Mouse (Mus musculus) hindbrain, embryonic 12.5 days (tissue): Measurements from ENCODE around the gene Trnau1ap. TPM values are rescaled to one million over a fixed set of nuclear protein-coding genes. Genes with fewer than 3 reads are reported as not detected.
A peak's percentile ranks its signal among the peaks of the same experiment; 100 is the strongest.
"Not testable (repeated sequence)": the region's sequence is repeated elsewhere in the genome, so short reads cannot be mapped to it uniquely, and the experiment has no call there.

Source experiments
- ATAC-seq: fragments of 200-750 bp; cut with Nextera tagmentation; 2 replicates; pipeline ENCODE4 v1.8.0; 2017; ENCODE audit warnings: moderate TSS enrichment; ENCODE audit not compliant: low FRiP score
- H3K27ac ChIP-seq: fragments of 300-500 bp; sonication (generic); 2 replicates; pipeline ENCODE4 v1.5.1; 2016; ENCODE audit warnings: mild to moderate bottlenecking
- H3K27me3 ChIP-seq: fragments of 300-500 bp; sonication (generic); 2 replicates; pipeline ENCODE4 v1.6.1; 2016; ENCODE audit warnings: mild to moderate bottlenecking
- H3K36me3 ChIP-seq: fragments of 300-500 bp; sonication (generic); 2 replicates; pipeline ENCODE4 v1.6.1; 2016; ENCODE audit warnings: mild to moderate bottlenecking
- H3K4me1 ChIP-seq: fragments of 300-500 bp; sonication (generic); 2 replicates; pipeline ENCODE4 v1.6.1; 2016
- H3K4me2 ChIP-seq: fragments of 300-500 bp; sonication (generic); replicated peaks from 2 replicates; pipeline ENCODE4 v1.6.1; 2016; ENCODE audit warnings: mild to moderate bottlenecking
- H3K4me3 ChIP-seq: fragments of 300-500 bp; sonication (generic); 2 replicates; pipeline ENCODE4 v1.5.1; 2016; ENCODE audit warnings: mild to moderate bottlenecking
- H3K9ac ChIP-seq: fragments of 300-500 bp; sonication (generic); 2 replicates; pipeline ENCODE4 v1.6.1; 2016; ENCODE audit warnings: mild to moderate bottlenecking, moderate library complexity
- H3K9me3 ChIP-seq: fragments of 300-500 bp; sonication (generic); replicated peaks from 2 replicates; pipeline ENCODE4 v1.6.1; 2016; ENCODE audit warnings: mild to moderate bottlenecking
- WGBS: fragments of 180-500 bp; shearing (Covaris S2); methylation state at CpG from one replicate; pipeline ENCODE4 v1.1.7; 2016; 5-methylcytosine and 5-hydroxymethylcytosine counted together
- polyA plus RNA-seq: library from polyadenylated mRNA; unstranded; fragments of >200 nt; fragmentation: Nextera tagmentation; extraction: Ambion mirVana; gene quantifications from 2 replicates; pipeline ENCODE4 v1.2.1, GENCODE M21; 2016

Trnau1ap gene
- polyA plus RNA-seq, 1 experiment from 2014 or later: 80.1 TPM

- H3K4me1 ChIP-seq: peaks cover 15% of the 10 kb centered on the region
- no peaks in the 10 kb centered on the region for H3K27me3 ChIP-seq
- no peak overlapping the region for H3K4me3 ChIP-seq
- 83% methylated on average over 8 of the region's 8 CpGs for WGBS
- no peaks in the 10 kb centered on the region for H3K9me3 ChIP-seq
- H3K27ac ChIP-seq: no peak overlapping the region
- H3K4me2 ChIP-seq: no peak overlapping the region
- no peak overlapping the region for H3K9ac ChIP-seq
- peaks cover 6% of the 10 kb centered on the region for H3K36me3 ChIP-seq
- no peak for ATAC-seq
These were observed 24.1 kb downstream of the Trnau1ap start for GRCm38 (mm10) chr4:132305276-132305675.

GRCm38 (mm10) chr4:132303484-132303883, 25.9 kb downstream of the Trnau1ap start:
- ATAC-seq: not testable (repeated sequence)

DNA sequence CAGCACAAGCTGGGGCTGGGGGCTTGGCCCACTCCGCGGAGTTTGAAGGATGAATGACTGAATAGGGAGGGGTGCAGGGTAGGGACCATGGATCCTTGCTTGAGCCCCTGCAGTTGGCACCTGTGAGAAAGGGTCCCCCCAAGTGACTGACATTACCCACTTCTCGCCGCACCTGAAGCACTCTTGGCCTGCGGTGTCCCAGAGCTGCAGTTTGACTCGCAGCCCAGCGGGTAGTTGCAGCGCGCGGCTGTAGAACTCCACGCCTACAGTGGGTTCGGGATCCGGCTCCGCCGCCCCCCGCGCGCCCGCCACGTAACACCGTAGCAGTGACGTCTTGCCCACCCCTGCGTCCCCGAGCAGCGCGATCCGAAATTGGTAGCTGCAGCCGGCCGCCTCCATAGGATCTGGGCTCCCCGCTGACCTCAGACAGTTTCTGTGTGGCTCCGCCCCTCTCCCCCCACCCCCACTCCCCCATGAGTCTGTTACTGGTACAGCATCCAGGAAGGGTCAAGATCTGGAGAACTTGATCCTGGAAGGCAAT, 26.3 kb downstream of the Trnau1ap start, which contains the start of gene Rab42:
Gene Rab42 (minus strand): TSS at position 447 of the 541 bp plus-strand sequence.
- ATAC-seq: peak; percentile 56; the same call in 1 of the 2 replicates
- H3K27me3 ChIP-seq: no peaks in the 10 kb centered on the region
- H3K9ac ChIP-seq: peak within 1 kb of the TSS; percentile 56
- H3K4me1 ChIP-seq: peaks cover 6% of the 10 kb centered on the region; the same call in 1 of the 2 replicates
- H3K4me2 ChIP-seq: peak within 1 kb of the TSS; percentile 64
- no peak within 1 kb of the TSS for H3K27ac ChIP-seq
- no peaks in the 10 kb centered on the region for H3K36me3 ChIP-seq
- H3K4me3 ChIP-seq: peak within 1 kb of the TSS; percentile 43
- 3% methylated on average over 31 of the region's 31 CpGs for WGBS
- H3K9me3 ChIP-seq: no peaks in the 10 kb centered on the region

More at GRCm38 (mm10) chr4:132303484-132303883, 25.9 kb downstream of the Trnau1ap start:
- not testable (repeated sequence) for H3K4me1 ChIP-seq, H3K36me3 ChIP-seq, H3K9me3 ChIP-seq, H3K27me3 ChIP-seq, H3K27ac ChIP-seq
- WGBS: 49% methylated on average over 6 of the region's 6 CpGs
- Histone ChIP-seq H3K4me3 (peak overlapping the region; percentile 43), H3K4me2 (peak overlapping the region; percentile 64), H3K9ac (peak overlapping the region; percentile 56)

- Histone ChIP-seq H3K4me3 (peak overlapping the region; percentile 43), H3K9me3 (no peaks in the 10 kb centered on the region), H3K9ac (peak overlapping the region; percentile 56; the same call in 1 of the 2 replicates), H3K4me2 (peak overlapping the region; percentile 64), H3K4me1 (peaks cover 6% of the 10 kb centered on the region; the same call in 1 of the 2 replicates), H3K27me3 (no peaks in the 10 kb centered on the region), H3K36me3 (no peaks in the 10 kb centered on the region), H3K27ac (no peak overlapping the region)
- WGBS: 69% methylated on average over 16 of the region's 16 CpGs
- ATAC-seq: no peak
These were observed 27.1 kb downstream of the Trnau1ap start for GRCm38 (mm10) chr4:132301965-132302938.

GRCm38 (mm10) chr4:132301486-132301885, 27.9 kb downstream of the Trnau1ap start:
- H3K4me1 ChIP-seq: peaks cover 6% of the 10 kb centered on the region; the same call in 1 of the 2 replicates

DNA sequence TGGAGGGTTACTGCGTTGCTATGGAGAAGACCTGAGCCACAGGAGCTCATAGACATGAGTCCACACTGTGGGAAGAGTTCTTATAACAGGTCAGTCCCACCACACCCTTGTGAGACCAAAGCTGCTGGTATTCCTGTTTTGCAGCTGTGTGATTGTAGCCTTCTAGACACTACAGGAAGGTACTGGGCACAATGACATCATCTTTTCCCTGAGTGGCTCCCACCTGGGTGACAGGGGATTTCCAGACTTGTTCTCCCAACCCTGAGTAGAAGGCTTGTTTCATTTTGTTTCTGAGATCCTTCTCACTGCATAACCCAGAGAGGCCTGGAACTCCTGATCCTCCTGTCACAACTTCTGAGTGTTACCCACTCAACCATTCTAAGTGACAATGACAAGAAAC, 29.5 kb downstream of the Trnau1ap start:
- H3K4me2 ChIP-seq: no peak overlapping the region
- H3K4me3 ChIP-seq: no peak overlapping the region
- H3K9me3 ChIP-seq: no peaks in the 10 kb centered on the region
- H3K36me3 ChIP-seq: no peaks in the 10 kb centered on the region
- no peak overlapping the region for H3K9ac ChIP-seq
- H3K4me1 ChIP-seq: peaks cover 6% of the 10 kb centered on the region; the same call in 1 of the 2 replicates
- 93% methylated on average over 1 of the region's 1 CpGs for WGBS
- H3K27me3 ChIP-seq: no peaks in the 10 kb centered on the region
- no peak overlapping the region for H3K27ac ChIP-seq
- ATAC-seq: no peak

More at GRCm38 (mm10) chr4:132301486-132301885, 27.9 kb downstream of the Trnau1ap start:
- Histone ChIP-seq H3K4me3 (no peak overlapping the region), H3K9me3 (no peaks in the 10 kb centered on the region), H3K27ac (no peak overlapping the region), H3K27me3 (no peaks in the 10 kb centered on the region), H3K36me3 (no peaks in the 10 kb centered on the region), H3K4me2 (no peak overlapping the region), H3K9ac (no peak overlapping the region)
- no peak for ATAC-seq
- WGBS: 86% methylated on average over 6 of the region's 6 CpGs

DNA sequence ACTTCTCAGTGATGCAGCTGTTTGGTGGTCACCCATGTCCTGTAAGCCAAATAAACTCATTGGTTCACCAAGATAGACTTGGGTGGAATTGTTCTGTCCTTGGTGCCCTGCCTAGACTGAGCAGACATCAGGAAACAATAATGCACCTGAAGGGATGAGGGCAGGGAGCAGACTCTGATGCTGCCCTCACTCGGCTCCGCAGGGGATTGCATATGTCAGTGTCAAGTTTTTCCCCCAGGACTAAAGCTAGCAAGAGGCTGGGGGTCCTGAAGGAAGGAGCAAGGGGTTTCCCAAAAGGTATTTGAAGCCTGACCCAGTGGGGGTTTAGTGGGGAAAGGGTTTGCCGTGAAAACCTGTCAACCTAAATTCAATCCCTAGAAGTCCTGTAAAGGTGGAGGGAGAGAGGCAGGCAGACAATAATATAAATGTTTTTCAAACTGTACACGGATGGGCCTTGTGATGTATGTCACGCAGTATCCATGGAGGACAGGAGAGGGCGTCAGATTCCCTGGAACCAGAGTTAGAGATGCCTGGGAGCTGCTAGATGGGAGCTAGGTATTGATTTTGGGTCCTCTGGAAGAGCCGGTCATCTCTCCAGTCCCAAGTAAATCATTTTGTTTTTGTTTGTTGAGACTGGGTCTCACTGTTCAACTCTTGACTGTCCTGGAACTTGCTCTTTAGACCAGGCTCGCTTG, 33.5 kb downstream of the Trnau1ap start:
- ATAC-seq: no peak
- Histone ChIP-seq H3K27me3 (no peaks in the 10 kb centered on the region), H3K9me3 (no peaks in the 10 kb centered on the region), H3K9ac (no peak overlapping the region), H3K36me3 (peaks cover 31% of the 10 kb centered on the region), H3K4me3 (no peak overlapping the region), H3K27ac (no peak overlapping the region), H3K4me1 (no peaks in the 10 kb centered on the region), H3K4me2 (no peak overlapping the region)
- WGBS: 47% methylated on average over 8 of the region's 8 CpGs

- Histone ChIP-seq H3K27ac (no peak overlapping the region), H3K4me1 (no peaks in the 10 kb centered on the region), H3K9ac (no peak overlapping the region), H3K9me3 (no peaks in the 10 kb centered on the region), H3K4me2 (no peak overlapping the region), H3K27me3 (no peaks in the 10 kb centered on the region), H3K36me3 (peaks cover 44% of the 10 kb centered on the region), H3K4me3 (no peak overlapping the region)
- no peak for ATAC-seq
- 90% methylated on average over 7 of the region's 7 CpGs for WGBS
These were observed 35.6 kb downstream of the Trnau1ap start for GRCm38 (mm10) chr4:132293682-132294240.

- Histone ChIP-seq H3K36me3 (peaks cover 44% of the 10 kb centered on the region), H3K27me3 (no peaks in the 10 kb centered on the region), H3K9me3 (no peaks in the 10 kb centered on the region), H3K4me3 (no peak overlapping the region), H3K27ac (no peak overlapping the region), H3K4me2 (no peak overlapping the region), H3K4me1 (no peaks in the 10 kb centered on the region), H3K9ac (no peak overlapping the region)
- 47% methylated on average over 4 of the region's 4 CpGs for WGBS
- no peak for ATAC-seq
These were observed 36.4 kb downstream of the Trnau1ap start for GRCm38 (mm10) chr4:132292988-132293387.

GRCm38 (mm10) chr4:132291624-132292335, 37.6 kb downstream of the Trnau1ap start:
- 82% methylated on average over 12 of the region's 12 CpGs for WGBS
- H3K4me3 ChIP-seq: no peak overlapping the region
- no peaks in the 10 kb centered on the region for H3K27me3 ChIP-seq
- no peaks in the 10 kb centered on the region for H3K4me1 ChIP-seq
- peaks cover 50% of the 10 kb centered on the region for H3K36me3 ChIP-seq
- H3K27ac ChIP-seq: no peak overlapping the region
- no peak overlapping the region for H3K4me2 ChIP-seq
- ATAC-seq: no peak
- H3K9ac ChIP-seq: no peak overlapping the region
- H3K9me3 ChIP-seq: no peaks in the 10 kb centered on the region

GRCm38 (mm10) chr4:132291056-132291455, 38.3 kb downstream of the Trnau1ap start:
- H3K4me2 ChIP-seq: no peak overlapping the region
- H3K9me3 ChIP-seq: no peaks in the 10 kb centered on the region
- H3K9ac ChIP-seq: no peak overlapping the region
- H3K27ac ChIP-seq: no peak overlapping the region
- 93% methylated on average over 4 of the region's 4 CpGs for WGBS
- no peak overlapping the region for H3K4me3 ChIP-seq
- ATAC-seq: no peak
- H3K36me3 ChIP-seq: peaks cover 55% of the 10 kb centered on the region
- no peaks in the 10 kb centered on the region for H3K4me1 ChIP-seq
- no peaks in the 10 kb centered on the region for H3K27me3 ChIP-seq
